Mouse (Mus musculus) thymus, postnatal 36 days (tissue): ENCODE results near the gene Cmtr1.

Experiments used
- DNase-seq, 2 experiments: peaks; one replicate each; pipeline ENCODE4 v3.0.0; 2022; ENCODE audit warnings: mixed read lengths in 2 of 2

Cmtr1 gene

GRCm38 (mm10) chr17:29747466-29747865 lies 87.1 kb downstream of the Cmtr1 start:
- no peak for DNase-seq

DNA sequence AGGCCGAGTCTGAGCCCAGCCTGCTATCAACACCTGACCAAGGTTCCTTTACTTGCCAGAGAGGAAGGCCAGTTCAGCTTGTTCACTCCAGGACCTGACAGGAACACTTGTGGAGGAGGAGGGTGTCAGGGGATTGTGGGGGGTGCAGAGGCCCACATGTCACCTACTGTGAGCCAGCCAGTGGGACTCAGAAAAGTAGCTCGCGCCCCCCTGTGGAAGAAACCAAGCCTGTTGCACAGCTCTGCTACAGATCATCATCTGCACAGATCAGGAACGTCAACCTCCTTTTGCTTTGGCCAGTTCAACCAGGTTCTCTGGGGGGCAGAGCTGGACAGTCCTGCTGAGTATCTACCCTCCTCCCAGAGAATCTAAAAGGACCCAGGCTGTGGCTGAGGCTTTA lies 94.1 kb downstream of the Cmtr1 start:
- DNase-seq, result no peak
